Mouse (Mus musculus): ENCODE measurements around the gene Tbc1d5.

Tbc1d5 gene

DNA sequence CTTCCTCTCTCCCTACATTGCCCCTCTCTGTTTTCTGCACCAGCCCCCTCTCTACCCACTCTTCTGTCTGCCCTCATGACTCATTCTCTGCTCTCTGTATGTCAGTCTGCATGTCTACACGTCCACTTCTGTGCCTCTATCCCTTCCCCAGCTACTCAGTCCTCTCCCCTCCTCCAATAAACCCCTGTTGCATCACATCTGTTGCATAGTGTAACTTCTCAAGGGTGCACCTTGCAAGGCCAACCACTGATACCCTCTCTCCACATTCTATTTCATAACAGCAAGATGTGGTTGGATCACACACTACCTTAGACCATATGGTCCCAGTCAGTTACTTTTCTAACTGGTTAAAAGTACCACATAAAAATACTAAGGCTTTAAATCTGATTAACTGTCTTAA lies 74.9 kb downstream of the Tbc1d5 start:
- in situ Hi-C loops (cut with MboI; ENCODE audit: low sequenced_read_pairs): no loop called here

DNA sequence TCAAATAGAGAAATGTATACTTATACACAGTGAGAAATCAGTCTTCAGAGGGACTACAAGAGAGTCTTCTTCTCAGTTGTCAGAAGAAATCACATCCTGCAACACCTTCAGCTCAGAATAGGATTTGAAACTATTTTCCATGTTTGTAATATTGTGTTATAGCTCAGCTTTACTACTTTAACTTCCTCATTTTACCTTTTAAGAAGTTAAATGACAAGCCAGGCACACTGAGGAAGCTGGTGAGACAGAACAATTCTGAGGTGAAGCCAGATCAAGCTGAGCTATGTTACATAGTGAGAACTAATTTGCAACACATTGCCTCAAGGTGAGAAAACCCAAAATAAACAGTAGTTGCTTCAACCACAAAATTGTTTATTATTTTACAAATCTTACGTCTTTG lies 135.3 kb downstream of the Tbc1d5 start:
- in situ Hi-C loops (cut with MboI; ENCODE audit: low sequenced_read_pairs): no loop called here

DNA sequence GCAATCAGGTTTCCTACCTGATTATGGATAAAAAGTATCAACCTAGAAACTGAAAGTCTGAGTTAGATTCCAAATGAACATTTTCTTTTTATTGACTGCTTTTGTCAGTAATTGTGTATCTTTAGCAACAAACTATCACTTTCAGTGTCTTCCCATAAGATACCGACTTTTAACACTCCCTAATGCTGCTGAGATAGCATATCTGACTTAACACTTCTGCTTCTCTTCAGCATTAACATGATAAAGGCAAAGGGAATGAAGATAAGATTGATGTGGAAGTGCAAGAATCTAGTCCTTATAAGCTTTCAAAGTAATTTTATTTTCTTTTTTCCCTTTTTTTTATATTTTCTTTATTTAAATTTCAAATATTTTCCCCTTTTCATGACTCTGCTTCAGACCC lies 138.3 kb downstream of the Tbc1d5 start:
- in situ Hi-C loops (cut with MboI; ENCODE audit: low sequenced_read_pairs): no loop called here

DNA sequence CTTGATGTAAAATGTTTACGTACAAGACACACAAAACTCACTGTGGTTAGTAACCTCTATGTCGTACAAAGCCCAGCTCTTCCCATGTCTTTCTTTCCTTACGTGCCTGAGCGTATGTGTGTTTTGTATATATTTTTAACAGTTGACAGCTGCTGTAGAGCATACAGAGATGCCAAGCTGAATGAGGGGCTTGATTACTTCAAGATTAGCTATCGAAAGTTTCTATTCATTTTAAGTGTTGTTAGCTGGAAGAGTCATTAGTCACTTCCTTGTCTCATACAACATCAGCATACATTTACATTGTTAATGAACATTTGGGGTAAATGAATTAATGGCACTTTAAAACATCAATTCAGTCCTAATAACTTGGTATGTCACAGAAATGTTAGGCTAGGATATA lies 155.9 kb downstream of the Tbc1d5 start:
- in situ Hi-C loops (cut with MboI; ENCODE audit: low sequenced_read_pairs): no loop called here

DNA sequence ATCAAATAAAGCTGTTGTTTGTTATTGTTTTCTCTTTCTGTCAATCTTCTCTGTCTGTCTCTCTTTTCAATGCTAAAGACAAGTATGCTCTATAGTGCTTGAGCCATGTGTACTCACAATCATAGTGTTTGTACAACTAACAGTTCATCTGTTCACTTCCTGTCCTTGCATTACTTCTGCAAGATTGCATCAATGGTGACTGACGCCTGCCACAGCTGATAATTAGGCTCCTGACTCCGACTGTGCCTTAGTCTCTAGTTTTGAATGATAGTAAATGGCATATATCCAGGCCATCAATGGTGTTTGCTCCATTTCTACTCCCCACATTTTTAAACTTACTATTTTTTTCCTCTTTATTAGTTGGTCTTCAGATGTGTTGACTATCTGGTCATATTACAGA lies 162.8 kb downstream of the Tbc1d5 start:
- in situ Hi-C loops (cut with MboI; ENCODE audit: low sequenced_read_pairs): no loop called here

DNA sequence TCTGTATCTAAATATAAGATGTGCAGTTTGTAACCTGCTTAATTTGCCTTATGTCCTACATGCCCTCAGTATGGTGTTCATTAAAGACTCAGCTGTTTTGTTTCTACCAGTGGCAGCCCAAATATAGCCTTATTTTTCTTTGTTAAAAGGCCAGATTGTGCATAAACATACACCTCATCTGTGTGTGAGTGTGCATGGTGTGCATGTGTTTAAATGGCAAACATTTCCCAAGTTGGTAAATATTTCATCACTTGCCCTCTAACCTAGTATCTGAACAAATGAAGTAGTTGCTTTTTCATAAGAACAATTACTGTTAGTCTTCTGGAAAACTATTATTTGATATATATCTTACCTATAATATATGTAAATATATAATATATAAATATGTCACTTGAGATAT lies 165.2 kb downstream of the Tbc1d5 start:
- in situ Hi-C loops (cut with MboI; ENCODE audit: low sequenced_read_pairs): no loop called here

DNA sequence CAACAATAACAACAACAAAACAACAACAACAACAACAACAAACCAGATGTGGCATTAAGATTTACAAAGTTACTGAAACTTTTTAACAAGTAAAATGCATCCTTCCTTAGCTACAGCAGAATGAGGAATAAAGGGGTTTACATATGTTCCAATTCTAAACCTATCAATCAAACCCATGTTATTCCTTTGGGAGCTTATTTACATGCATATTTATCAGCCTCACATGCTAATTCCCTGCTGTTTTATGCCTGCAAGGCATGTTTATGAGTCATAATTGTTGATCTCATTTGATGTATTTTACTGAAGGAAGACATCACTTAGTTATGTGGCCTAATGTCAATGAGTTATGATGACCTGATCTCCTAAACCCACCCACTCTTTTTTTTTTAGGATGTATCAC lies 176.0 kb downstream of the Tbc1d5 start:
- in situ Hi-C loops (cut with MboI; ENCODE audit: low sequenced_read_pairs): no loop called here

DNA sequence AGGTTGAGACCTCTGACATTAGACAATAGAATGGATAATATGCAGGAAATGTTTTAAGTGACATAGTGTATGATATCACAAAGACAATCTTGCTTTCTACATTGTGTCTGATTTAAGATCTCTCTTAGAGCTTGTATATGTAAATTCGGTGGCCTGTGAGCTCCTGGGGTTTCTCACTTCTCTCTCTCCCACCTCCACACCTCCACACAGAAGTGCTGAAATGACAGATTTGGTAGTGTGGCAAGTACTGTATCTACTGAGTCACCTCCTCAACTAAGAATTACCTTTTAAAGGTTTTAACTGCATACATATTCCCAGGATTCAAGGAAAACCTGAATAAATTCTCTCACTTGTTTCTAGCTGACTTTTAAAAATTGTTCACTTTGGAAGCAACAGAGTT lies 180.9 kb downstream of the Tbc1d5 start:
- in situ Hi-C loops (cut with MboI; ENCODE audit: low sequenced_read_pairs): loop anchor here (25.0 kb wide), 1 partner anchor 789 kb away; no protein-coding TSS in a partner anchor

DNA sequence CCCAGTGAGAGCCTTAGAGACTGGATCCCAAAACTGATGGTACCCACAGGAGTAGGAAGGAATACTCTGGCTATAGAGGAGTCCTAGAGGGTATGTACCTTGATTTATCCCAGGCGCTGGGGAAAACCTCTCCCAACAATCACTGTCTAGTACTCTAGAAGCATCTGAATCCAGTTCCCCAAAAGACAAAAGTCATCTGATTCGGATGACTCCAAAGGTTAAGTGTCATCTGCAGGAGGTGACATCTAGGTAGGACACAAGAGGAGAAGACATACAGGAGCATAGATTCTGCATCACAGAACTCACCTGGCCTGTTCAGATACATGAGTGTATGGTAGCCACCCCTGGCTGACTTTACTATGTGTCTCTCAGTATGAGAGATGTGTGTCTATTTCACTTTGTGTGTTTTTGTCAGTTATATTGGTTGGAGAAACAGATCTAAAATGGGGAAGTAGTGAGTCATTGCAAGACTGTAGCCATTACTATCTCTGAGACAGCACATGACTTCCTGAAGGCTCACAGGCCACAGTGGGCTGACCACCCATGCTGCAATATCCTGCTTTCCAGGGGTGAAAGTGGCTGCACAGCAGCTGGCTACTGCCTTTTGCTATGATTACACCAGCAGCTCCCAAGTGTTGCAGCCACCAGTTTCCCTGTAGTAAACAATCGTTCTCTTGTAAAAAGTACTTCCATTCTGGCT lies 185.7 kb downstream of the Tbc1d5 start:
- in situ Hi-C loops (cut with MboI; ENCODE audit: low sequenced_read_pairs): loop anchor here (25.0 kb wide), 1 partner anchor 794 kb away; no protein-coding TSS in a partner anchor

DNA sequence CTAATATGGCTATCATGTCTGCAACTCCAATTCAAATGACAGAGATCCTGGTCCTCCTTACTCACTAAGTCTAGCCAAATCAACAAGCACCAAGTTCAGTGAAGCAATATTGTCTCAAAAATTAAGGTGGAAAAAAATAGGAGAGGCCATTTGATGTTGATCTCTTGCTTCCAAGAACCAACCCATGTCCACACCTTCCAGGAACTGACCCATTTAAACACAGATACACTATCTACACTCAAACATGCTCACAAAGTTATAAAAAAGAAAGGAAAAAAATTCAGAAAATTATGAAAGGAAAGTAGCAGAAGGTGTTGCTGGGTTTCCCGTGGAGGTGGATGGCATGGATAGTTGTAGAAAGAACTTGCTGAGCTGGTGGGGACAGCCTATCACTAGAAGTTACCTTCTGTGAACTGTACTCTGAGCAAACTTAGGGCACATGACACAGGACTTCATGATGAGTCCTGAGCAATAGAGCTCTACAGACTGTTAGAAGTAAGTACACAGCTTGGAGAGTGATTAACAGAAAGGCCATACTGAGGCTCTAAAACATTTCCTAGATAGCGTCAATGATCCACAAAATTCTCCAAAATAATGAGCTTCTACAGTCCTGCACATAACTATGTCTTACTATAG lies 188.3 kb downstream of the Tbc1d5 start:
- in situ Hi-C loops (cut with MboI; ENCODE audit: low sequenced_read_pairs): loop anchor here (25.0 kb wide), 1 partner anchor 796 kb away; no protein-coding TSS in a partner anchor

DNA sequence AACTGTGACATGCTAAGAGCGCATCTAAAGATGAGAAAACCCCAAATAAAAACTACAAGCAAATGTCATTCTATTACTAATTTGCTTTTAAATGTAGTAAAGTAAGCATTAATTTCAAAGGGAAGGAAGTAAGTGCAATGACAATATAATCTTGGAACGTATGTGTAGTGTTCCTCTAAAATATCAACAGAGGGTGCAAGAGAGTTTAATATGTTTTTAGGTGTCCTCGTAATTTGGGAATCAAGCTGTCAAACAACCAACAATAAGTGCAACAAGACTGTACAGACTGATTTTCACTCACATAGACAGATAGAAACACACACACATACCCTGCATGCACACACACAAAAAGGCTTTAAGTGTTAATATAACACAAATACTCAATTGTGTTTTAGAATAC lies 191.2 kb downstream of the Tbc1d5 start:
- in situ Hi-C loops (cut with MboI; ENCODE audit: low sequenced_read_pairs): loop anchor here (25.0 kb wide), 1 partner anchor 799 kb away; no protein-coding TSS in a partner anchor

DNA sequence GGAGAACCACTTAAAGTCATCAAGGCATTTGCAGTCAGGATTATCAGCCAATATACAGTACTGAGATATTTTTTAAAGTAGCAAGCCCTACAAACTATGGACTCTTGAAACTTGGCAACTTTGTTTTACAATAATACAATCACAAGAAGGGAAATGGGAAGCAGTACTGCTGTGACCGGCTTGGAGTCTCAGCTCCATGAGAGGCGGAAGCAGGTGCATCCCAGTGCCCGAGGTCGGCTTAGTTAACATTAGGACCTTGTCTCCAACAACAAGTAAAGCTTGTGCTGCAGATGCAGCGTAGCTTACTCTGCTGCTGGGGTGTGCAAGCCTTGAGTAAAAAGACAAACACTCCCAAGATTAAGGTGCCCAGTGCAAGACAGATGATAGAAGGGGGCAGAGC lies 197.2 kb downstream of the Tbc1d5 start:
- in situ Hi-C loops (cut with MboI; ENCODE audit: low sequenced_read_pairs): loop anchor here (25.0 kb wide), 1 partner anchor 805 kb away; no protein-coding TSS in a partner anchor

DNA sequence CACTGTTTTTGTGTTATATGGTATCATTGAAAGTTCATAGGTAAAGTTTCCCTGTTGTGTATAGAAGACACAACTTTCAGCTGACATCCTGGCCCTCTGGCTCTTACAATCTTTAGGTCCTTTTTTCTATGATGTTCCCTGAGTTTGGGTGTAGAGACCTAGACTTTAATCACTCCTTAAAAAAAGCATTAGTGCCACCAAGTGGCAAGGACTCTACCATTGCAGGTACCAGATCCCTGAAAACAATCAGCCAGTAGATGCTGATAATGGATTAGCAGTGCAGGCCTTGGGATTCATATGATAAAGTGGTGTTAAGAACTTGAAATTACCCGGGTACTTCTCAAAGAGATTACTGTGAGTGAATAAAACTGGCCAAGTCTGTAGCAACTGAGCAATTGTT lies 207.0 kb downstream of the Tbc1d5 start:
- in situ Hi-C loops (cut with MboI; ENCODE audit: low sequenced_read_pairs): no loop called here

DNA sequence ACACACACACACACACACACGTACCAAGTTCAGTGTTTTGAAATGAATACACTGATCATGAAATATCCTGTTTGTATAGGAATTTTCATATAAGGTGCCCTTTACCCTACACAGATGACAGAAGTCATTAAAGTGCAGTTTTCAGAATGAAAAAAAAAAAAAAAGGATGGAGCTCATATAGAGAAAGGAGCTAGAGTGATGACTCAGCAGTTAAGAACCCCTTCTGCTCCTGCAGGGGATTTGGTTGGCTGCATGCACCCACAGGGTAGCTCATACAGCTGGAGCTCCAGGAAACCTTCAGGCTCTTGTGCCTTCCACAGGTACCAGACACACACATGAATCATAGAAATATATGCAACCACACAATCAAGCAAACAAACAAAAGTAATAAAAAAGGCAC lies 213.0 kb downstream of the Tbc1d5 start:
- in situ Hi-C loops (cut with MboI; ENCODE audit: low sequenced_read_pairs): no loop called here

DNA sequence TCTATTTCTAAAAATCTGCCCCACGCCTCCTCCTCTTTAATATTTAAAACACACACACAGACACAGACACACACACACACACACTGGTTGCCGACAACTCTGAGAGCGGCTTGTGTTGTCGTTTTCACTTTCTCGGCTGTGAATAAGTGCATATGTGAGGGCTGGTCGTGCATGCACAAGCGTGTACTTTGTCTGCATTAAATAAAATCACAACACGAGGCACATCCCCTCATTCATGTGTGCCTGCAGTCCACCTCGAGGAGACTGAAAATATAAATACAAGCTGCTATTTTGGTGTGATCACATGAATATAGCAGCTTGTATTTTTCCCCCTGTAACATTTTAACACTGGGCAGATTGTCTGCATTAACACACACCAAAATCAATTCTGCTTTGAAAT lies 224.8 kb downstream of the Tbc1d5 start:
- in situ Hi-C loops (cut with MboI; ENCODE audit: low sequenced_read_pairs): no loop called here

DNA sequence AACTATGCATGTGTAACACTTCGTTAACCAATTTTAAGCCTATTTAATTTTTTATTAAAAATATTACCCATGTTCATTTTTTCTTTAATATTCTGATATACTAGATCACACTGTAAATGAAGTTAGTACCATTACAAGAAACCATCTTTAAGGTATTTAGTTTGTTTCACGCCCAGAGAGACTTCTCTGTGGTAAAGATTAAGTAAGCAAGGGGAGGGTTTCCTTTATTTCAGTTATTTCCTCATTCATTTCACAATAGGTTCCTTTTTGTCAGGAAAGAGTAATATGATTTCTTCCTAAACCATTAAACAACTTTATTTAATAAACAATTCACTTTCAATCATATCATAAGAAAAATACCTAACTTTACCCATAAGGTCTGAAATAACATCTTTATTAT lies 256.8 kb downstream of the Tbc1d5 start:
- in situ Hi-C loops (cut with MboI; ENCODE audit: low sequenced_read_pairs): no loop called here

DNA sequence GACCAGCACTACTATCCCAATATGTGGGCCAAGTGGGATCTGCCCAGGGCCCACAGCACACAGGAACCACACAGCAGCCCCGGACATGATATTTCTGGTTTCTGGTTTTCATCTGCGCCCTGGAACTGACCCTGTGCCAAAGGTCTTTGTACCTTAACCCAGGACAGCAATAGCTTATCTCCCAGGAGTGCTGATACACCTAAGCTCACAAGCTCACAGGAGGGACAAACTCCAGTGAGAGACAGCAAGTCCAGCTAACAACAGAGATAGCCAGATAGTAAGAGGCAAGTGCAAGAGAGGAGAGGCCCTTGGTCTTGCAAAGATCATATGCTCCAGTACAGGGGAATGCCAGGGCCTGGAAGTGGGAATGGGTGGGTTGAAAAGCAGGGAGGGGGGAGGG lies 263.9 kb downstream of the Tbc1d5 start:
- in situ Hi-C loops (cut with MboI; ENCODE audit: low sequenced_read_pairs): no loop called here

DNA sequence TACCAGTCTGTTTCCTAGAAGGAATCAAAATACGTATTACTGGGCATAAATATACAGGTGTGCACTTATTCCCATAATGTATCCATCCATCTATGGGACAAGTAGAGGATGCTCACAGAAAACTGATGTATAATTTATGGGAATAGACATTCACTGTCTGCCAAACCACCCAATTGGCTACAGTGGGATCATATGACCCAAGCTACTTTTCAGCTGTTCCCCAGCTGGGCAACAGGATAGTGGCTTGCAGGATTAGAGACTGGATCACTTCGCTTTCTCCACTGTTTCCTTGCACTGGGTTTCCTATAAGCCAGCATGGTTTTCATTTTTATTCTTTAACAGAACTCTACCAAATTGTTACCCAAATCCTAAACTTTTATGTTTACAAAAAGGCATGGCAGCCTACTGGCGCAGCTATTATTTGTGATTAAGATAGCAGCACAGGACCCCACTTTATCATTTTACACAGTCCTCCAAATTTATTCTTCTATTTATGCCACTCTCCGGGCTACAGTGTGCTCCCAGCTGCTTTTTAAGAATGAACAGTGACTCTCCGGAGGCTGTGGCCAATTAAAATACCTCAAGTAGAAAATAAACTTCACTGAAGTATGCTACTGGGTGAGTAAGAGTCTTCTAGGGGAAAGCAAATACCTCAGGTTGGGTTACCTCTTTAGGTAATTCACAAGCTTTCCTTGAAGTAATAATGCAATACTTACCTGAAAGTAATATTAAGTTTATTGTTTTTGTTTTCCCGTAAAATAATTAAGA lies 270.4 kb downstream of the Tbc1d5 start:
- in situ Hi-C loops (cut with MboI; ENCODE audit: low sequenced_read_pairs): no loop called here

DNA sequence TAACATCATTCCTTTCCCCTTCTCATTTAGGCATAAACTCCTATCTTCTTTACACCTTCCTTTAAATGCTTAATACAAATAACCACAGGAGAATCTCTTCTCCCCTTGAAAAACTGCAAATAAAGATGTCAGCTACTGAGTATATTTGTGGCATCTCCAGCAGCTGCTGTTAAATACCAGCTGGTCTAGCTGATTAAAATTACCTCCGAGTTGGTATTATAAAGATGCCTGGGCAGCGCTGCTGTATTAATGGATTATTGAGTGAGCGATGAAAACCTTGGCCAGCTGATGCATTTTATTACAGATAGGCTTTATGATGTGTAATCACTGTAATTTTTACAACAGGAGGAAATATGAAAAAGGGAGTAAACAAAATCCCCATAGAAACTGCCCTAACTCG lies 271.0 kb downstream of the Tbc1d5 start:
- in situ Hi-C loops (cut with MboI; ENCODE audit: low sequenced_read_pairs): no loop called here

DNA sequence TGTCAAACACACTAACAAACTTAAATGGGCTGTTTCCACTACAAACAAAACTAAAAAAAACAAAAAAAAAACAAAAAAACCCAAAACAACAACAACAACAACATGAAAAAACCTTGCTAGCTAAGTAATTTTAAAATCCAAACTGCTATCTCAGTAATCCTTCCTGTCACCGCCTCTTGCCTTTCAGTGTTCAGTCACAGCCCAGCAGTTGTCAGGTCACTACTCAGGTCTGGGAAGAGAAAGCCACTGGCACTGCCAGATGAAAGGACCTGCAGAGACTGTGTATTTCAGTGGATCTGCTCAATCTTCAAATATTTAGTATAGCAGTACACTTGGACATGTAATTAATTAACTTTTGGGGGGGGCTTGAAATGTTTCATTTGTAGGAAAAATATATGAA lies 272.5 kb downstream of the Tbc1d5 start:
- in situ Hi-C loops (cut with MboI; ENCODE audit: low sequenced_read_pairs): no loop called here

DNA sequence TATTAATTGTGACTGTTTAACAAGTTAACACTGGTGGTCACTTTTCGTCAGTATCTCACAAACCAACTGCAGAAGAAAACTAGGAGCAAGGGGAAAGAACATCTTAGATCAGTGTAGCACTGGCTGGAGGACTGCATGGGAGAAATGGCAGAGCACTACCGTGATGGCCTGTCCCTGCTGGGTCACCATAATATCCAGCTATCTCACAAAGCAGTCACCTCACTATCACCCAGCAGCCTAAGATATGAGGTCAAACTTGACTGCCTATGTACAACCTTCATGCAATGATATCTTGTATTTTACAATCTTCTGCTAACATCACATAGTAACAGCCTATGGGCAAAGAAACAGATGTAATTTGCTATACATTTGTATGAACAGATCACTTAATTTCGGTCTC lies 274.7 kb downstream of the Tbc1d5 start:
- in situ Hi-C loops (cut with MboI; ENCODE audit: low sequenced_read_pairs): no loop called here

DNA sequence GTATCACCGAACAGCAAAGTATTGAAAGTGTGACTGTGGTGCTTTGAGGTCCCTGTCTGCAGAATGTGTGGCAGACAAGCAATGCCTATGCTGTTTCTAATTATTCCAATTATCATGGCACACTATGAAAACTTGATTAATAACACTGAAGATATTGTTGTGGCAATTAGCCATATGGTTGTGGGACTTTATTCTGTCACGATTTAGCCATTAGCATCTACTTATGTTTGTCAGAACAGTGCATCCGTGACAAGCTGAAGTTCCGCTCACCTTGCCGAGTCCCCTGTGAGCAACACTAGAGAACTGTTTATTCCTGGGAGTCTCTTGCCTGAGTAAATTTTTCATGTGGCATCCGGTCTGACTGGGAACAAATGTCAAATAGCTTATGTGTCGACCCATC lies 281.3 kb downstream of the Tbc1d5 start:
- in situ Hi-C loops (cut with MboI; ENCODE audit: low sequenced_read_pairs): no loop called here
